Mouse (Mus musculus) gastrocnemius, postnatal 14 days (tissue): ENCODE results near the gene Rad51d. TPM values are rescaled to one million over a fixed set of nuclear protein-coding genes. Genes with fewer than 3 reads are reported as not detected.
"Not testable (repeated sequence)": the region's sequence is repeated elsewhere in the genome, so short reads cannot be mapped to it uniquely, and the experiment has no call there.

ENCODE experiments used
- DNase-seq: peaks from one replicate; pipeline ENCODE4 v3.0.0; 2021; ENCODE audit warnings: mixed read lengths
- intact Hi-C: fragments of 180-260 bp; cut with DNase I; formaldehyde crosslinking; loops from one replicate; pipeline ENCODE4 v1.15.1; 2025; ENCODE audit warnings: low total_unique reads
- total RNA-seq, 2 experiments: library from RNA; stranded (reverse); gene quantifications; 2 replicates each; pipeline ENCODE4 v1.2.3; 2021

Rad51d gene
- total RNA-seq, 2 experiments from 2014 or later: 5.3 to 5.7 TPM

- intact Hi-C loops: no loop called here
- DNase-seq: no peak
Observed at GRCm38 (mm10) chr11:82835616-82836432, 54.6 kb downstream of the Rad51d start.

DNA sequence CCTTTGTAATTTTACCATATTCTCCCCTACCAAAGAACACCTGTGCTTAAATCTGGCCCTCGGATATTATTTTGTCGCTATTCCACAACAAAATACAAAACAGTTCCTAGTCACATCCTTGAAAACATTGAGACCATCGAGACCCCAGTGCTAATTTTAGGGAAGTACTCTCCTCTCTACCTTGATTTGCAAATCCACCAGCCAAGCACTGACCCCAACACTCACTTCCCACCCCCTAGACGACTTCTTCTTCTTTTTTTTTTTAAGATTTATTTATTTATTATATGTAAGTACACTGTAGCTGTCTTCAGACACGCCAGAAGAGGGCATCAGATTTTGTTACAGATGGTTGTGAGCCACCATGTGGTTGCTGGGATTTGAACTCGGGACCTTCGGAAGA is 56.1 kb downstream of the Rad51d start:
- intact Hi-C loops, DNase-seq: not testable (repeated sequence)

DNA sequence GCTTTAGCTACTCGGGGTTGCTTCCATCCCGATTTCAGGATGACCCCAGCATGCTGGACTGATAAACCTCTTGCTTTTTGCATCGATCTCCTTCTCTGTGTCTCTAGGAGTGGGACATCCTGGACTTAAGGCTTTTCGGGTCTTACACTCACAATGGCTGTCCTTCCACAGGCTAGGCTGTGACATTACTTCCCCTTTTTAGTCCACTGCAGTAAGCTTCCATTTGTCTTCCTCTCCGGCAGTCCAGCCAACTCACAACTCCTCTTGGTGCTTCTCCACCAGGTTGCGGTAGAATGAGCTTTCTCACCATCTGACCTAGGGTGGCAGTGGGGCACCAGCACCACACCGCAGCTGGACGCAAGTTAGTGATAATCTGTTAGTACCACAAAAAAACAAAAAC is 56.5 kb downstream of the Rad51d start:
- intact Hi-C loops: no loop called here
- no peak for DNase-seq

- DNase-seq, intact Hi-C loops: not testable (repeated sequence)
Observed at GRCm38 (mm10) chr11:82832402-82832801, 58.0 kb downstream of the Rad51d start.

DNA sequence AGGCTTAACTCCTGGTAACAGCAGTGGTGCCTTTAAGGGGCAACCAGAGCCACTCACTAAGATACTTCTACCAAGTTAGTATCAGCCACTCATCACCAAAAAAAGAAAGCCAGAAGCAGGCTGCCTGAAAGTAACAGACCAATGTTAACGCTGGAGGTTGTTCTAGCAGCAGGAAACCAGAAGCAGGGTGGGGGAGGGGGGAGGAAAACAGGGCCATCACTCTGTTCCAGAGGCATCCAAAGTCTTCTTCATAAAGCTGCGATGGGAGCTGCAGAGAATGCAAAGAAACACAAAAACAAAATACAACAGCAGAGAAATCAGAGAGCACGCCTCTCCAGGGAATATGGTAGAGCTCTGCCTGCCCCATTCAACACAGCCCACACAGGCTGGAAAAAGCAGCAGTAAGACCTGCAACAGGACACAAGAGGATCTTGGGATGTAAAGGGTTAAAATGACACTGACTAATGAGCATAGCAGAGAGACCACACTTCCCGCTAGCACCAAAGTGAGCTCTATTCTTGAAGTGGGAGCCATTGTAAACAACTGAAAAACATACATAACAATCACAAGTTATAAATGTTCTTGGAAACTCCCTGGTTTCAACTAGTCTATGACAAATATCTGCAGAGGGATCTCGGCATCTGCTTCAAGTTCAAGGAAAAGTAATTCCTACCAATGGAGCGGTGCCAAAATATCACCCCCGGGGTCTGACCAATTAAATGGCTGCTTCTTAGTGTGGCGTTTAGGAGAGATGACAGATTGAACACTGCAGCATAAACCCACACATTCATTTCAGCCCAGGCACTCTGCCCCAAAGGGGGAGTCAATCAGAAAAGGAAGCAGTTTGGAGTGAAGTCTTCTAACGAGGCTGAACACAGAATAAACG is 59.2 kb downstream of the Rad51d start:
- intact Hi-C loops: no loop called here

DNA sequence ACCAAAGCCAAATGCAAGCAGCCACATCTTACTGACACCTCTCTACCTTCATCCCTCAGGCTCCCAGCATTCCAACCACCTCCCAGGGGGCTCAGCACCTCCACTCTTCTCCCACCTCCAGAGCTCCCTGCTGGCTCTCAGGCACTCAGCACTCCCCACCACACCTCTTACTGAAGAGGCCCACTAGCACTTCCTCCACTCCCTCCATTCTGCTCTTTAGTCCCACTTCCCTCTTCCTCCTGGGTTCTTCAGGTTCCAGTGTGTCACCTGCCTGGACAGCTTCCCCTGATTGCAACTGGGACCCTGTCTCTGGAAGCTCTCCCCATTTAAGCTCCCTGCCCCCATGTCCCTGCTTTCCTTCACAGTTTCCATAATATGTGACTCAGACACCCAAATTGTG is 63.6 kb downstream of the Rad51d start:
- DNase-seq: no peak
- intact Hi-C loops: no loop called here

More for the DNA sequence above, 59.2 kb downstream of the Rad51d start:
- DNase-seq: no peak

Other genes with a start within 250 kb of the Rad51d start
- under 1 TPM; 0.16 to 0.29 TPM for gene Cct6b, start 126.3 kb downstream of the Rad51d start, total RNA-seq
- gene Zfp830, start 126.3 kb downstream of the Rad51d start, total RNA-seq: 10 to 100 TPM; 13.6 to 14.6 TPM
- gene Lig3, start 109.5 kb downstream of the Rad51d start, total RNA-seq: 10 to 100 TPM; 13.3 to 16.8 TPM
- 1 to 10 TPM; 5.4 to 5.7 TPM for gene Rffl, start 19.4 kb downstream of the Rad51d start, total RNA-seq
- not detected for gene Fndc8, start 1.5 kb upstream of the Rad51d start, total RNA-seq
- gene Nle1, start 17.8 kb upstream of the Rad51d start, total RNA-seq: 10 to 100 TPM in 1 of 2 experiments, 1 to 10 TPM in 1; 8.8 to 11.0 TPM
- gene Unc45b, start 19.9 kb upstream of the Rad51d start, total RNA-seq: 100 to 1,000 TPM; 106 to 108 TPM
- gene Slfn5, start 60.7 kb upstream of the Rad51d start, total RNA-seq: 10 to 100 TPM; 31.0 to 32.7 TPM
- 1 to 10 TPM in 1 of 2 experiments, under 1 TPM in 1; 0.89 to 1.9 TPM for gene Slfn9, start 101.2 kb upstream of the Rad51d start, total RNA-seq
- under 1 TPM; 0.18 to 0.27 TPM for gene Slfn8, start 130.2 kb upstream of the Rad51d start, total RNA-seq
- gene Slfn2, start 174.5 kb upstream of the Rad51d start, total RNA-seq: 1 to 10 TPM in 1 of 2 experiments, under 1 TPM in 1; 0.84 to 1.1 TPM
- gene Slfn1, start 226.2 kb upstream of the Rad51d start, total RNA-seq: not detected